Mouse (Mus musculus) thymus, postnatal 14 days (tissue): Measurements from ENCODE around the gene Gpr162.
"Not testable (repeated sequence)": the region's sequence is repeated elsewhere in the genome, so short reads cannot be mapped to it uniquely, and the experiment has no call there.

Experiments
- DNase-seq: peaks from one replicate; pipeline ENCODE4 v3.0.0; 2021

Gpr162 gene

DNA sequence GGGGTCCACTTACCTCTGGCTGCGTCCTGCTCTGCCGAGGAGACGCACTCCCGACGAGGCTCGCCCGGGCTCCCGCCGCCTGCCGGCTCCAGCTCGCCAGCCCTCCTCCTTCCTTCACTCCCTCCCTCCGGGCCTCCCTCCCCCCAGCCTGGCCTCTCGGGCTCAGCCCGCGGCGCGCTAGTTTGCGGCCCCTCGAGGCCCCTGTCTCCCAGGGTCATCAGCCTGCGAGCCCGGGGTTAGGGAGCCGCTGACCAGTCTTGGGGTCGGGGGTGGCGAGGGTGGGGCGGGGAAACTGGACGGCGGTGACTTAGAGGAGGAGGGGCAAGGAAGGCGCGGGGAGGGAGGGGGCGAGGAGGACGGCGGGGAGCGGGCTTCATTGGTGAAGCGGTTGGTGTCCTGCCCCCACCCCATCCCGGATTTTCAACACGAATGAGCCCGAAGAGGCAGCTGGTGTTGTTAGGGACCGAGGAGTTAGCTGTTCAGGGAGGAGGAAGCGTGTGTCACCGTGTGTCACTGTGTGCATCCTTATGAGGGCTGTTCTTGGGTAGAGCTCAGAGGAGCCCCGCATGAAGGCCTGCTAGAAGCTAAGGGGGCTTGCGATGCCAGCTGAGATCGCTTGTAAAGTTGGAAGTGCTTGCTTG is at the start of gene Gpr162:
Gene Gpr162 (minus strand): TSS at position 326 of the 641 bp plus-strand sequence.
- DNase-seq, result peak; percentile 76

DNA sequence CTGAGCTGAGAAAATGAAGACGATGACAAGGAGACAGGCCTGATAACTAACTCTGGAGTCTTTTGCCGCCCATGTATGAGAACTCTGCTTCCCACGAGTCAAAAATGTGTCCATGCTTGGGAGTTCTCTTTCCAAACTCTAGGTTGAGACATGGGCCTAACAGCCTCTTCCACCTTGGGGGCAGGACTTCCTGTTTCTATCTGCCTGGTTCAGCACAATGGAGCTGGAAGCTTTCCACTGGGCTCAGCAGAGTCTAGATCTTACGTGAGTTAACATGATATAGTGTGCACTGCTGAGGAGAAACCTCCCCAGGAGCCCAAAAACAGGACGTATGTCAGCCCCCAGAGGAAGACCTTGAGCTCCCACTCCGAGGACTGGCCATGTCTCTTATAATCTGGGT is 49.4 kb upstream of the Gpr162 start:
- no peak for DNase-seq

DNA sequence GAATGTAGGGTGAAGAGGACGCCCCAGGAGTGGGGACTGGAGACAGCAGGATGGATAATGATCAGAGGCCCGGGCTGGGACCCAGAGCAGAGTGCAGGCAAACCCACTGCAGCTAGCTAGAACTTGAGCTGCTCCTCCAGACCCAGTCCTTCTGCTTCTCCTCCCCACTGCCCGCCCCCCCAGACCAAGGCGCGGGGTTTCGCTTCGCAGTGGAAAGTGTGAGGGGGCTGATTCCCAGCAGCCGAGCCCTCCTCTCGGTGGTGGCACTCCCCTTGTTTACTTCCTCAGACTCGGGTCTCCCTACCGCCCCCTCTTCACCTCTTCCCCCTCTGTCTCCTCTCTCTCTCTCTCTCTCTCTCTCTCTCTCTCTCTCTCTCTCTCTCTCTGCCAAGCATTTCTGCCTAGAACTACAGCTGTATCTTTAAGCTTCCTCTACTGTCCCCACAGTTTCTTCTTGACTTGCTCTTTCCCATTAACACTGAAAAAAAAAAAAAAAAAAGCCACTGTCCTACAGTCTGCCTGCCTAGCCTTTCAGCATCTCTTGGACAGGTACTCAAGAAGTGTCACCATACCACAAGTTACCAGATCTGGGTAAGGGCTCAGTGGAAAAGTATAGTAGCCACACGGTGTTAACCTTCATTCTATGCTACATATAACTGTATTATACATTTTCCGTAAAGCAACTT is 47.9 kb upstream of the Gpr162 start, which contains the start of gene Lag3:
Gene Lag3 (minus strand): TSS at position 173 of the 686 bp plus-strand sequence.
- DNase-seq, result peak; percentile 77

DNA sequence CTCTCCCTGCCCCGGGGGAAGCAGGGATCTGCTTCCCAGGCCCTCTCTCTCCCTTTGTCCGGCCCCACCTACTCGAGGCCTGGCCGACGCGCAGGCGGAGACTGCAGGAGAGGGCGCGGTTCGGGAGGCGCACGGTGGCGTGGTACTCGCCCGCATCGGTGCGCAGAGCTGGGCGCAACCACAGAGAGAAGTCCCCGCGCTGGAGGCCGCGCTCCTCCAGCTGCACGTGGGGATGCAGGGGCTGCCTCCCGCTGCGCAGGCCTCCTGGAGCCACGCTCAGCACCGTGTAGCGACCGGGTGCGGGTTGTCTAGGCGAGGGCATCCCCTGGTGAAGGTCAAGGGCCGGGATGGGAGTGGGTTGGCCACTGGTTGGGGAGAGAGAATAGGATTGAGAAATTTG is 46.2 kb upstream of the Gpr162 start:
- no peak for DNase-seq

DNA sequence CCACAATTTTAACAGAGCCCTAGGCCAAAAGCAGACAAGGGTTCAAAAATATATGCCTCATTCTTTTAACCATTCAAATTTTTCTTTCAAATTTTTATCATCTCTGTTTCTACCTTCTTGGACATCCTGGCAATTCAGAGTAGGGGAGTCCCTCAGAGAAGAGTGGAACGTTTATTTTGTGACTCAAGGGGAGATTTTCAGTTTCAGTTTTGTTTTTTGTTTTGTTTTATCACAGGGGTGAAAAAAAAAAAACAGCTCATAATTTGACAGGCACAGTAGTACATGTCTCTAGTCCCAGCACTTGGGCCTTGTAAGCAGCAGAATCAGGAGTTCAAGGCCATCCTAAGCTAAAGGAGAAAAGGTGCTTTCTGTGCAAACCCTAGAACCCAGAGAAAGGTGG is 44.0 kb upstream of the Gpr162 start:
- DNase-seq, result no peak

DNA sequence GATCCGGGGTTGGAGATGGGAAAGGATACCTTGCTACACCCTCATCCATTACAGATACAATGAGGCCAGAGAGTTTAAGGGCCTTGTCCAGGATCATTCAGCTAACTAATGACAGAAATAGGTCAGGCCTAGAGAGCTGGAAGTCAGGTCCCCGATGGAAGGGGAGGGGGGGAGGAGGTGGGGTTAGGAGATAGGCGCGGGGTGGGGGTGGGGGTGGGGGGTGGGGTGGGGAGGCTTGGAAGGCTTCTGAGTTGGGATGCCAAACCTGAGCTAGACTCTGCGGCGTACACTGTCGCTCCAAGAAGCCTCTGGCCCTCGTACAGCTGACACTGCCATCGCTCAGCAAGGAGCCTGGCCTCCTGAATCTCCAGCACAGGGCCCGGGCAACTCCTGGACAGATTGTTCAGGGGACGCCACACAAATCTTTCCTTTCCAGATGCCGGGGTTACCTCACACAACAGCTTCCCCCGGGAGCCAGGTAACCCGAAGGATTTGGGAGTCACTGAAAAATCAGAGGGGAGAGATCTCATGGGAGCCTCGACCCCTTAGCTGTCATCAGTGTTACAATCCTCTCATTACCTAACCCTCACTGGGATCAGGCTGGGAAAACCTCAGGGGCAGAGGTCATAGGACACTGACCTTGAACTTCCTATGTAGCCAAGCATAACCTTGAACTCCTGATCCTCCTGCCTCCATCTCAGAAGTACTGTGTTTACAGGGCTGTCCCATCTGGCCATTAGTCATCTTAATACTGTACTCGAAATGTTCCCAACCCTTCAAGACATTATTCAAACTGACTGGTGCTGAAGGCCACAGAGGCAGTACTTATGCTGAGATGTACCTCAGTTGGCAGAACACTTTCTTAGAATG is 41.4 kb upstream of the Gpr162 start:
- no peak for DNase-seq

DNA sequence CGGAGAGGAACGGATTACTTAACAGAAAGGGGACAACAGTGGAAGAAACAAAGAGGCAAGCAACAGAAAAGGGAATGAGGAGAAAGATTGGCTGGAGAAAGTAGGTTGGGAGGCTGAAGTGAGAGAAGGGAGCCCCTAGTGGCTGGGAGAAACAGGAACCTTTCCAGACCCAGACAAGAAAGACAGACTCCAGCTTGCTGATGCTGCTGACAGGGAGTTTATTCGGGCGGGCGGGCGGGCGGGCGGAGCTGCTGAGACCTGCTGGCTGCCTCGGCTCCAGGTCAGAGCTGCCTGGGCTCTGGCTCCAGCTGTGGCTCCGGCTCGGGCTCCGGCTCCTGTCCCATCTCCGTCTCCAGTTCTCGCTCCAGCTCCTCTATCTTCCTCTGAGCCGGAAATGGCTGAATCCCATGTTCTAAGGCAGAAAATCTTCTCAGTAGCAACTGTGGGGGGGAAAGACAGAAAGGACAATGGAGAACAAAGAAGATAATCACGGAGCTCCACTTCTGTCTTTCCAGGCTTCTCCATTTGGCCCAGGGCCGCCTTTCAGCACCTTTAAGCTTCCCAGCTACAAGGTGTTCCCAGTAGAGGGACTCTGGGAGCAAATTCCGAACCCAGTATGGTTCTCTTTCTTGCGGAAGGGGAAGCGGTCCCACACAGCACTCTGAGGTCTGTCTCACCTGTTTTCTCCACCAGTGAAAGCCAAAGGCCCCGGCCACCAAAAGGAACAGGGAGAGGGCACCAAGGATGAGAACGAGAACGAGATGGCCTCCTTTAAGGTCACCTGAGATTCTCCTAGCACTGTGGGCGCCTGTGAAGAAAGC is 40.6 kb upstream of the Gpr162 start:
- peak; percentile 75 for DNase-seq

DNA sequence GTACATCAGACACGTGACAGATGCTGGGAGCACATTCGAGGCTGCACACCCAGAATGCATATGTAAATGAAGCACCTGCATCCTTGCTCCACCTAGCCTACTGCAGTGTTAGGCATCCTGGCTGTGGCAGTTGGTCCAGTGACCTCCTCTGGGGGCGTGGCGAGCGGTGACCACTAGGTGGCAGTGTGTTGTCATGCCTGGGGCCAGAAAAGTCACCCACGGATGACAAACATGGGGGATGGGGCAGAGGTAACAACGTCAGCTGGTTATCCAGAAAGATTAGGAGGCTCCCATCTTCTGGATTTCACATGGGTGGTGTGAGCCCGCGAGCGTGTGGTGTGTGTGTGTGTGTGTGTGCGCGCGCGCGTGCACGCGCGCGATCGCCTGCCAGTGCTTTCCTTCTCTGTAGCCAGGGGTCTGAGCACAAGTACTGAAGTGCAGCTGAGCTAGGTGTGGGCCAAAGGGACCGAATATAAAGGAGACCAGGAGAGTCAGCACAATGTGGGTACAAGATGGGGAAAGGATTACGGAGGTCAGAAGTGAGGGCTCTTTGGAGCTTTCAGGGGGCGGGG is 39.9 kb upstream of the Gpr162 start:
- peak; percentile 99 for DNase-seq

DNA sequence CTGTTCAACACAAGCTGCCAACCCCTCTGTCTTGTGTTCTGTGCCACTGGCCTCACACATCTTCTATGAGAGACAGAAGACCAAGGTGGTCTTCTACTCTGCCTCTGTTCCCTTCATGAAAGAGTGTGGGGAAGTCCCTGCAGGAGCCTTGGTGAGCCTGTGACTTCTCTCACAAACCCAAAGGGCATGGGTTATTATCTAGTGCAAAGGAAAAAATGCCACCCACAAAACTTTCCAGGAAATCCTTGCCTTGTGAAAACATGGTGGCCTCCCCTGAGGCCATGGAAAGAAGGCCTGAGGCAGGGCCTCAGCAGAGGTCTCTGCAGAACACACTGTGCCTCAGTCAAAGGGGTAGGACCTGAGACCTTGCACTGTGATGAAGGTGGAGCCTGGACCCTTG is 38.1 kb upstream of the Gpr162 start:
- DNase-seq, result peak; percentile 50

DNA sequence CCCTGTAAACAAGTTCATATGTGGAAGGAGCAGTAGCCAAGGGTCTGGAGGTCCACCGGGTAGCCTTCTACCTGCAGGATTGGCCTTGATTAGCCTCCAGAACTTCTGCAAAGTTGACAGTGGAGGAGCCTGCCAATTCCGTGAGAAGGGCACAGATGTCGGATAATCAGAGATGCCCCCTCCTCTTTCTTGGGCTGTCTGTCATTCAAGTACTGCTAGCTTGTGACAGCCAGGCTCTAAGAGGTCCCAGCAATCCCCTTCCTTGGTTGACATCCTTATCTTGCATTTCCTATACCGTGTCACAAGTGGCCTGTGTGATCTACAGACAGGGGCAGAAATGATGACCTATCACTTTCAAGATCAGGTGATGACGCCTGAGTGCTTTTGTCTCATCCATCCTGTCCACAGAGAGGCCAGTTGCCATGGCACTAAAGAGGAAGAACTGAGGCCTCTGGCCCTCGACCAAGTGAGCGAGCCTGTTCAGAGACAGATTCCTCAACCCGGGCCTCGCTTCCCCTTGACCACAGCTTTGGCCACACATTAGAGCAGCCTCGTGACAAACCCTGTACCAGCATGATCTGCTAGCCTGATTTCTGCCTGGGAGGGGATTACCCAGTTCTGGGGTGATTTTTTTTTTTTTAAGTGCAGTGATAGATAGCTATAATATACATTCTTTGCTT is 37.2 kb upstream of the Gpr162 start:
- DNase-seq, result peak; percentile 55

DNA sequence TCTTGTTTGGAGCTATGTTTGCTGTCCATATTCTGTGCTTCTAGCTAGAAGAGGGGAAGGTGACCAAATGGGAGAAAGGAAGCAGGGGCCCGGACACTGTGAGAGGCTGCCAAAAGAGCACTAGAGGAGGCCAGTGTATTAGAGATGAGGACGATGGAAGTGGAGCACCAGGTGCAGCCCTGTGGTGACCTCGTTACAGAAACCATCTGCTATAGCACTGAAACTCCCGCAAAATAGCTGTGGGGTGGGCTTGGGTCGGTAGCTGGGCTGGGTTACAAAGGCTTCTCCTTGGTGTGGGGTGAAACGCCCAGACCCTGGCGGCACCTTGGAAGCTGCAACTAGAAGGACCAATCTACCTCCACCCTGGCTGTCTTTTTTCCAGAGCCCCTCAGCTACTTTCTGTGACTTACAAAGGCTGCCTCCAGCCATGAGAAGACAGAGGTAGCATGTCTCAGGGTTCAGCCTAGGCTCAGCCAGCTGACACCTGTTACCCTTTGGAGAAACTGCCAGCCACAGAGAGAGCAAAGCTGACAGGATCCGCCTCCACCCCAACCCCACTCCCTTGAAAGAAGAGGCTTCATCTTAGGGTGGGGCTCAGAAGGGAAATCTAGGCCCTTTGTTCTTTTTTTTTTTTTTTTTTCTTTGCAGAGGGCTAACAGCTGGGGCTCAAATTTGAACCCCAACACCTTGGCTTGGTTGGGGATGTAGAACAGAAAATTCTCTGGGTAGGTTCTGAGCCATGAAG is 36.4 kb upstream of the Gpr162 start:
- DNase-seq, result peak; percentile 92

DNA sequence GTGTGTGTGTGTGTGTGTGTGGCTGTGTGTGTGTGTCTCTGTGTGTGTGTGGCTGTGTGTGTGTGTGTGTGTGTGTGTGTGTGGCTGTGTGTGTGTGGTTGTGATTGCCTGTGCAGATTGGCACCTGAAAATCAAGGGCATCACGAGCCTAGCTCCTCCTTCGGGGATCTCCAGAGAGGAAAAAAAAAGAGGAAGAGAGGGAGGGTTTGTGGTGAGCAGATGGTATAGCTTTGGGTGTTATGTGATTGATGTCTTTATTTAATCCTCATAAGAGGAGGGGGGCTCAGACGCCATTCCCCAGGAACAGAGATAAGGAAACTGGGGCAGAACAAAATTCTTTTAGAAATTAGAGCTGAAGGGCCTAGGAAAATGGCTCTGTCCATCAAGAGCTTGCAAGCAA is 34.6 kb upstream of the Gpr162 start:
- peak; percentile 54 for DNase-seq

DNA sequence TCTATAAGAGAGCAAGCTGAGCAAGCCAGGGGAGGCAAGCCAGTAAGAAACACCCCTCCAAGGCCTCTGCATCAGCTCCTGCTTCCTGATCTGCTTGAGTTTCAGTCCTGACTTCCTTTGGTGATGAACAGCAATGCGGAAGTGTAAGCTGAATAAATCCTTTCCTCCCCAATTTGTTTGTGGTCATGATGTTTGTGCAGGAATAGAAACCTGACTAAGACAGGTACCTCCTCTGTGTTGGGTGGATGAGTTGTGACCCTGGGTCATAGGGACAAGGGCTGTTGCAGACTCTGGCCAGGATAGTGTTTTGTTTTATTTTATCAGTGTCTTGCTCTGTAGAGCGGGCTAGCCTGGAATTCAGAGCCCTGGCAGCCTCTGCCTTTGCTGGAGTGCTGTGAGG is 30.3 kb upstream of the Gpr162 start:
- not testable (repeated sequence) for DNase-seq

DNA sequence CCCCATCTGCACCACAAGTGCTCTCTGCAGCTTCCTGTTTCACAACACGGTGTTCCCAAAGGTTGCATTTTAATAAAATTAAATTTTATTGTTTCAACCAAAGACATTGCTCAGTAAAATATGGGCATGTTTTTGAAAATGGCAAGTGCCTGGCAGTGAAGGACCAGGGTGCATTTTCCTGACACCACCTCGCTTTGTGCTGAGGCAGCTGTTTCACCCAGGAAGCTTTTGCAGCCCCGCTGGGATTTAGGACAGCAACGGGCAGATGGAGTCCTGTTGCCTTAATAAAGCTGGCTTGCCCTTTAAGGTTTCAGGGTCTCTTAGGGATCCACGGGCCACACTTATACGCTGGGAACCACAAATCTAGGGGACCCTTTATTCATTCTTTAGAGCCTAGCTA is 27.2 kb upstream of the Gpr162 start:
- DNase-seq, result peak; percentile 31

DNA sequence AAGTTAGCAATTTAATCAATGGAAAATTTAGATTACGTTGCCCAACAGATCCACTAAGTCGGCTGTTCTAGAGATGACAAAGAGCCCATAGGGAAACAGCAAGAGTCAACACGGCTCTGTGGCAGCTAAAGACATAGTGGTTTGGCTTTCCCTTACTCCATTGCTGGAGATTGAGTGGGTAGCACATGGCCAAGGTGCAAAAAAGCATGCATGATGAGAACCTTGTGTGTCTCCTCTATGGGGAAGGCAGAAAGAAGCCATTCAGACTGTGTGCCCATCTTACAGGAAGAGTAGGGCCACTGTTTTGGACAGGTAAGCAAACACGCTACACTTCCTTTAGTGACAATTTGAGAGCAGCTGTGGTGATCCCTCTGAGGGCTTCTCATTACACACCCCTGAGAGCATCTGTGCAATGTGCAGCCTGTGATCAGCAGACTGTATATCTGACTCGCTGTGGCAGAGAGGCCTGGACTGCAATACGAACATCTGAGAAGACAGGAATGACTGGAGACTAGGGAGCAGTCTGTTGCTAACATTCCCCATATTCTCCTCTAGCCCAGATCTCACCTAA is 24.9 kb upstream of the Gpr162 start:
- peak; percentile 60 for DNase-seq

DNA sequence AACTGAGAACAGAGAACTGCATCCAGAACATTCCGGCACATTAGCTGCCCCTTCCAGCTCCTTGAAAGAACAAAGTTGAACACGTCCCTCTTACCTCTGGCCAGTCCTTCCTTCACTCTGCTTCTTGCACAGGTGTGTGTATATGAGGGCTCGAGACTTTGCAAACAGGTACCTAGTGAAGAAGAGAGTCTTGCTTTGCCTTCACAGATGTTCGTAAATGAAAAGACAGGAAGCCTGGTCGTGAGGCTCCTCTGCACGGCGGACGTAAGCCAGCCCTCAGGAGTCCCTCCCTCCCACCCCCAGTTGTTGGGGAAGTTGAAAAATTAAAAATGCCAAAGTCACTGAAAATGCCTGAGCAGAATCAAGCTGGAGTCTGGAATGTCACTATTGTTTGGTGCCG is 24.2 kb upstream of the Gpr162 start, which contains the start of gene Cd4:
Gene Cd4 (minus strand): TSS at position 236 of the 400 bp plus-strand sequence.
- peak; percentile 73 for DNase-seq

DNA sequence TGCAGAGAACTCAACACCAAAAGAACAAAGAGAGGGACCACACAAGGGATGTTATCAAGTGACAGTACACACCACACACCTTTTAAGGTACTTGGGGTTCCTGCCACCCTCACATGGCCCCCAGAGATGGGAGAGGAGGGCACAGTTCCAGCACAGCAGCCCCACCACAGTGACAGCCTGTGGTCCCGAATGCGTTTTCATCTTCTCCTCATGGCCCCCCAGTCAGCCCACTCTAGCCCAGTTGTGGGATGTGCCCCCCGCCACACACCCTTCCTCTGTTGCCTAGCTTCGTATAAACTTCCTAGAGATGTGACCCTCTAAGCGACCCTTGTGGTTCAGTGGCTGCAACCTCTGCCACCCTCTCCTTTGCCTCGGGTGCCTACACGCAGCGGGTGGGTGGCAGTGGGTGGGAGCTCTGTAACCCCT is 22.2 kb upstream of the Gpr162 start:
- DNase-seq, result peak; percentile 71

DNA sequence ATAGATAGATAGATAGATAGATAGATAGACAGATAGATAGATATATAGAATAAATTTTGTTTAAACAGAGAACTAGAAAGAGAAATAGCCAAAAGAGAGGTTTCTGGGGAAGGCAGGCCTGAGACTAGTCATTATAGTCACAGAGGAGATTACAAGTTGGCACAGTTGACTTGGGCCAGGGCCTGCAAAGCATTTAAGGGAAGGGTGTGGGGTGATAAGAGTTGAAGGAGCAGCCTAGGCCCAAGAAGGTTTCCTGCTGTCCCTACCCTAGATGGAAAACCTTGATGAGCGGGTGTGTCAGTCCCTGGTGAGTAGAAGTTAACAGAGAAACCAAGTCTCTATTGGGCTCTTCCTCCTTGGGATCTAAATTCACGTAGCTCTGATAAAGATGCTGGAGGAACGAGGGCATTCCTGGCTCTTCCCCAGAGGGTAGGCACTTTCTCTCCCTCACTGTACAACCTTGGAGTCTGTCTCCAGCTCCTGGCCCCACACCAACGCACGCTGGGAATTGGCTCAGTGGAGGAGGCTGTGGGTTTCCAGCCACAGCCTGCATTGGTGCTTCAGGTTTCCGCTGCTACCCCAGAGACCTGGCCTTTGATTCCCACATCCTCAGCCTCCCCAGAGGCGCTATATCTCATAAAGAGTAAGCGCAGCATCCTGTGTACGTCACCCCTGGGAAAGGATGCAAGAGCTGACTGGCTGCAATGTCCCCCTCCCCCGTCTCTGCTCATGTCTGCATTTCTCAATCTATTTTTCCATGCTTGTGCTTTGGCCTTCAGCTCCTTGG is 21.1 kb upstream of the Gpr162 start:
- DNase-seq, result peak; percentile 87

DNA sequence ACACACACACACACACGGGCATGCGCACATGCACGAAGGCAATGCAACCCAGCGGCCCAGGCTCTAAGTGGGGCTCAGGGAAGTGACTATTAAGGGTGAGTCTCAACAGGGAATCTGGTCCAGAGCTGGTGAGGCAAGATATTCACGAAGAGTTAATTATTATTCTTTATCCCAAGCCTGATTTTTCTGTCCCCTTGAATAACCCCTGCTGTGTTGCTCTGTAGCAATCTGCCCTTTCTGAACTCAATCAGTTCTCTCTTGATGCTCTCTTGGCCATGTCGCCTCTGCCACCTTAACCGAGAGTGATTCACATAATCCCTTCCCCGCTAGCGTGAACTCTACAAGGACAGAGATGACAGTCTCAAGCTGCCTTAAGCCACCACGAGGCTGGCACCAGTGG is 19.6 kb upstream of the Gpr162 start:
- DNase-seq, result no peak

DNA sequence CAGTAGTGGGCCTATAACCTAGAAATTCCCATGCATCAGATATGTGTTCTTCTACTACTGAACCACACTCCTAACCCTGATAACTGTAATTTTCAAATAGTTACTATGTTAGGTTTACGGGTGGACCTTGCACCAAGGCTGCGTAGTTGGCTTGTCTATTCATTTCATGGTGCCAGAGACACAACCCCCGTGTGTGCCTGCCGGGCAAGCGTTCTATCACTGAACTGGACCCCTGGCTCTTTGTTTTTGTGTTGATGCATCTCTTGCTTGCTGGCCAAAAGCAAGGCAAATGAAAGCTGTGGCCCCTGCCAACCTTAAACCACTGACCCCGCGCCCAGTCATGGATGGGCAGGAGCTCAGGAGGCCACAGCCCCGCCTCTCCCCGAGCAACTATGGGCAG is 18.0 kb upstream of the Gpr162 start:
- no peak for DNase-seq
